Mouse (Mus musculus): ENCODE measurements around the gene Trp53i13.

Gene Trp53i13

GRCm38 (mm10) chr11:77492911-77493332 is 22.9 kb downstream of the Trp53i13 start:
- in situ Hi-C loops (cut with MboI; ENCODE audit: low sequenced_read_pairs) = no loop called here

DNA sequence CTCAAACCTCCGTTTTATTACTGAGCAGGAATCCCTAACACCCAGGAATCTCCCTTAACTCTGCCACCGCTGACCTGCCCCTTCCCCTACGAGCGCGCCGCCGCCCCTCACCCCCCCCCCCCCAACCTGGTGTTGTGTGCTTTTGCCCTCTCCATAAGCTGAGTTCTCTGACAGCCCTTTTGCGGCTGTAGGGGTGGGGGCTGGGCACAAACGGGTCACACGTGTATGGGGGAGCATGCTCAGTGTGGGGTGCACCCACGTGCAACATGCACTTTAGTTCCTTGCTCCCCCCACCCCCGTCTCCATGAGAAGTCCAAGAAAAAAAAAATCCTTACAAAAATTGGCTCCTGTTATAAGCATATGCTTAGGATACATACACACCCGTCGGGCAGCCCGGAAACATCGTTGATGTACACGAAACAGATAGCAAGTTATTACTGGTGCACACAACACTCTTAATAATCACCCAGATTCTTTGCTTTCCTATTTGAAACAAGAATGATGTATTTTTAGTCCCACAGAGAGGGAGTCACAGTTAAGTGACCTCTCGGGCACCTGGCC is 23.4 kb downstream of the Trp53i13 start:
- in situ Hi-C loops (cut with MboI; ENCODE audit: low sequenced_read_pairs) = no loop called here

GRCm38 (mm10) chr11:77491502-77492291 is 24.1 kb downstream of the Trp53i13 start:
- in situ Hi-C loops (cut with MboI; ENCODE audit: low sequenced_read_pairs) = no loop called here

DNA sequence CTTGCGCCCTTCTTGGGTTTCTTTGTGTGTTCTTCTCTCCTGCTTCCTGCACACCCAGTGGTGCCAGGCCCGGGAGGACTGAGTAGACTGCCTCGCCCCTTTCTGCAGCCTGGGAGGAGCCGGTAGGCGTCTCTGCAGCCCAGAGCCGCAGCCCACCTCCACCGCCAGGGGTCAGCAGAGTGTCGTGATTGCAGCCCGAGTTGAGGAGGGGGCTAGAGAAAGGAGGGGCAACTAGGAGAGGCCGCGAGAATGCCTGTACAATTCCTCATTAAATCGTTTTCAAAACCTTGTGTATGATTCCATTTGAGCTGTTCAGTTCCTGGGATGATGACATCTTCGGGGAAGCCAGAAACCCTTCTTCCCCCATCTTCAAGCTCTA is 24.7 kb downstream of the Trp53i13 start:
- in situ Hi-C loops (cut with MboI; ENCODE audit: low sequenced_read_pairs) = no loop called here

GRCm38 (mm10) chr11:77490451-77490850 is 25.3 kb downstream of the Trp53i13 start:
- in situ Hi-C loops (cut with MboI; ENCODE audit: low sequenced_read_pairs) = no loop called here

- in situ Hi-C loops (cut with MboI; ENCODE audit: low sequenced_read_pairs) = no loop called here
Observed at GRCm38 (mm10) chr11:77489591-77490235, 26.1 kb downstream of the Trp53i13 start, which contains the start of gene Ankrd13b. Ankrd13b (minus strand) TSS chr11:77489678.

- in situ Hi-C loops (cut with MboI; ENCODE audit: low sequenced_read_pairs) = no loop called here
Observed at GRCm38 (mm10) chr11:77488771-77489581, 26.8 kb downstream of the Trp53i13 start.

- in situ Hi-C loops (cut with MboI; ENCODE audit: low sequenced_read_pairs) = no loop called here
Observed at GRCm38 (mm10) chr11:77486798-77487197, 29.0 kb downstream of the Trp53i13 start.

DNA sequence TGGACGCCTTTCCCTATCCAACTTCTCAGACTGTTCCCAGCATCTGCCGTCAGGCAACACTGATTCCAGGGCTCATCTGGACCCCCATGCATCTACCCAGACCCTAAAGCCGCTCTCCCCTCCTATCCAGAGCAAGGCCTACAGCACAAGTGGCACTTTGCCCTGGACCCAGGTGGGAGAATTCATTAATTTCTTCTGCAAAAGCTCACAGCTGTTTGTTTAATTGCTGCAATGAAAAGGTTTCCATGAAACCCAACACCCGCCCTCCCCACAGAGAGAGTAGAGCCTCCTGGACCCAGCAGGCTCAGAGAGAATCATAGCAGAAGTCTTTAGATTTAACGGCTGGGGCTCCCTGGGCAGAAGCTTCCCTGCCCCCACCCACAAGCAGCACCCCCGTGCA is 30.6 kb downstream of the Trp53i13 start:
- in situ Hi-C loops (cut with MboI; ENCODE audit: low sequenced_read_pairs) = no loop called here

DNA sequence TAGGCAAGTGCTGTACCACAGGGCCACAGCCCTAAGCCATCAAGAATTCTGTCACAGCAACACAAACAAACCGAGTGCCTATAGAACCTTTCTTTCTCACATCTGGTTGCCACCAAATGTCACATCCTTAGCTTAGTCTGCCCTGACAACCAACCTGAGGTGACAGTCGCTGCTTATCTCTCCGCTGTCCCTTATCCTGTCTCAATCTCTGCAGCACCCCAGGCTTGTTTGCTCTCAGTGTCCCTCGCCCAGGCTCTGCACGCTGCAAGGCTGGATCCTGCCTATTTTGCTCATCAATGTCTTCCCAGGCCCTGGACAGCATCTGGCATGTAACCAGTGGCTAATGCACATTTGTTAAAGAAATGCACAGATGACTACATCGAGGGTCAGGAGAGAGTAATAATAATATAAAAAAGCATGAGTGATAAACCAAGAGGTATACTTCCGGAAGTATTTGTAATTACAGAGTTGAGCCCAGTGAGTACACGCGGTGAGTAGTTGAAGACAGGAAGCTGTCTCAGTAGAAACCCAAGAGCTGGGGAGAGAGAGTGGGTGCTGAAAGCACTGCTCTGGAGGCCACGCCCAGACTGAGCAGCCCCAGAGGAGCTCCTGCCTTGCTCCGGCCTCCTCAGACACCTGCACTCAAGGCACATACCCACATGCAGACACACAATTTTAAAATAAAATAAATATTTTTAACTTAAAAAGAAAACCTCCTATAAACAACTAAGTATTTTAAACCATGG is 32.1 kb downstream of the Trp53i13 start:
- in situ Hi-C loops (cut with MboI; ENCODE audit: low sequenced_read_pairs) = no loop called here

DNA sequence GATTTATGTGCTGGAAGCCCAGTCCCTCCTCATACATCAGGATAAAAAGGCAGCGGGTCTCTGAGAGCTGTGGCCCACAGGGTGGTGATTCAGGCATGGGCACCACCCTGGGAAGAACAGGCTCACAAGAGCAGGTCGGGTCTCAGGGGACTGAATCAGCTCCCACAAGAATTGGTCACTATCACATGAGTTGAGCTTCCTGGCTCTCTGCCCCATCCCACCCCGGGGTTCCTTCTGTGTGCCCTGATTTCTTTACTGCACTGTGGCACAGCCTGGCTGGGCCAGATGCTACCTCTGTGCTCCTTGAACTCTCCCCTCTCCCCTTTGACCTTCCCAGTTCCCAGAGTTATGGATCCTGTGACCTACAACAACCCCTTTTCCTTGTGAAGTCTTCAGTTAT is 32.7 kb downstream of the Trp53i13 start:
- in situ Hi-C loops (cut with MboI; ENCODE audit: low sequenced_read_pairs) = no loop called here

DNA sequence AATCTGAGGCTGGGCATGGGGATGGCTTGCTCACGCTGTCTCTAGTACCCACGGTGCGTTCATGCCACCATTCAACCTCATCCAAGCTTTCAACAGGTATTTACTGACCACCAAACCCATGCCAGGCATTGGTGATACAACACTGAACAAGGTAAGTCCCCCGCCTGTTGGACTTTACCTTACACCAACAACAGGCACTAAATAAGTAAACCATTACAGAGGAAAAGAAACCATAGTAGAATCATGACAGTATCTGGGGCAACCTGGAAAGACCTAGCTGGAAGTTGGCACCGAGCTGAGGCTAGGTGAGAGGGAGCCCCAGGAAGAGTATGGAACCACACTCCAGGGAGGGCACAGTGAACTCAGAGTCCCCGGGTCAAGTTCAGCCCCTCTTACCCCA is 38.9 kb downstream of the Trp53i13 start:
- in situ Hi-C loops (cut with MboI; ENCODE audit: low sequenced_read_pairs) = no loop called here

DNA sequence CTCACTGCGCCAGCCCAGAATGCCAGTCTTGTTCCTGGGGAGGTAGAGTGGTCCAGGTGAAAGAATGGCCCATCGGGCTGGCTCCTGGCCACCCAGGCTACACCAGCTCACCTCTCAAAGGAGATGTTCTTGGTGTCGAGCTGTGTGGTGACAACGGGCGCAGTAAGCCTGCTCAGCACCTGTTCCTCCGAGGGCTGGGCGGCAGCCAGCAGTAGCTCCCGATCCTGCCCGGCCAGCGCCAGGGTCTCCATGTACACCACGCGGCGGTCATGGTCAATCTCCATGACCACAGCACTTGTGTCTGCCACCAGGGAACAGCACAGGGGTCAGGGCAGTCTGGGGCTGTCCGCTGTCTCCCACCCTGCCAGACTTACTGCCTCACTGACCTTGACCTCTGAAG is 39.6 kb downstream of the Trp53i13 start:
- in situ Hi-C loops (cut with MboI; ENCODE audit: low sequenced_read_pairs) = no loop called here

DNA sequence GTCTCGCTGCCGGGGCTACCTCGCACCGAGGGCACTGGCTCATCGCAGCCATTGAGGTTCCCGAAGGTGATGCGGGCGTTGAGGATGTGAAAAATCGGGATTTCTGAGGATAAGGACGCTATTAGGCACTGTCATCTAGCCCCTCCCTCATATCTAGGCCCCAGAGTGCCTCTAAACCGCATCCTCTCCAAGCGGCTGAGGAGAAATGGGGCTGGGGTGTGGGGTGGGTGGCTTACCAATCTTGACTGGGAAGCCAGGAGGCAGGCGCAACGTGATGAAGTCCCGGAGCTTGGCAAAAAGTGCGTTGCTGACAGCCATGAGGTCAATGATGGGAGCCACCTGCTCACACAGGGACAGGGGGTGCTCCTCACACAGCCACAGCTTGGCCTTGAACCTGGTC is 43.0 kb downstream of the Trp53i13 start:
- in situ Hi-C loops (cut with MboI; ENCODE audit: low sequenced_read_pairs) = no loop called here

- in situ Hi-C loops (cut with MboI; ENCODE audit: low sequenced_read_pairs) = no loop called here
Observed at GRCm38 (mm10) chr11:77471407-77471806, 44.4 kb downstream of the Trp53i13 start.

DNA sequence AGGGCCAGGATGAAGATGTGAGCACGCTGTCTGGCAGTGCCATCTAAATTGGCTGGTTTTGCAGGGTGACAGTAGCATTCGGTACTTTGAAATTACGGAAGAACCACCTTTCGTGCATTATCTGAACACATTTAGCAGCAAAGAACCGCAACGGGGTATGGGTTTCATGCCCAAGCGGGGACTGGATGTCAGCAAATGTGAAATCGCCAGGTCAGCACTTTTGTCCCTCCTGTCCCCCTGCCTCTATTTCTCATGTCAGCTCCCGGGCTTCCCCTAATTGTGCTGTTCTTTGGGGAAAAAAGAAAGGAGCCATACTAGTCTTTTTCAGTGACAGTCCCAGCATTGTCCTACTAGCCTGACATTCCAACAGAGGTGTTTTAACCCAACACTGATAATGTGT is 47.4 kb downstream of the Trp53i13 start:
- in situ Hi-C loops (cut with MboI; ENCODE audit: low sequenced_read_pairs) = no loop called here

- in situ Hi-C loops (cut with MboI; ENCODE audit: low sequenced_read_pairs) = no loop called here
Observed at GRCm38 (mm10) chr11:77467784-77468183, 48.0 kb downstream of the Trp53i13 start.

- in situ Hi-C loops (cut with MboI; ENCODE audit: low sequenced_read_pairs) = no loop called here
Observed at GRCm38 (mm10) chr11:77467157-77467556, 48.6 kb downstream of the Trp53i13 start.

- in situ Hi-C loops (cut with MboI; ENCODE audit: low sequenced_read_pairs) = no loop called here
Observed at GRCm38 (mm10) chr11:77466544-77466943, 49.2 kb downstream of the Trp53i13 start.

DNA sequence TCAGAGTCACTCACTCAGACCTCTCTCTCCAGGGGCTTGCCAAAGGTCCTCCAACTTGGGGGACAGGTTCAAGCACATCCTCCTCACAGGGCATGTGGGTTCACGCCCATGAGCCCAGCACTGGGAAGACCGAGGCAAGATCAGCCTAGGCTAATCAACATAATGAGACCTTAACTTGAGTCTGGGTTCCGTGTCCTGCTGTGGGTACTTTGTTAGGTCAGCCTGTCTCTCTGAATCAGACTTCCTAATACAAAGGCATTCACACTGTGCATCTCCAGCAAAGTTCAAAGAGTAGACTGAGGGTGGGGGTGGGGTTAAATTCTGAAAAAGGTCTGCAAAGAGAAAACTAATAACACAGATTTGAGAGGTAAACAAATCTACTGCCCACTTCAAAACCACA is 50.7 kb downstream of the Trp53i13 start:
- in situ Hi-C loops (cut with MboI; ENCODE audit: low sequenced_read_pairs) = no loop called here

DNA sequence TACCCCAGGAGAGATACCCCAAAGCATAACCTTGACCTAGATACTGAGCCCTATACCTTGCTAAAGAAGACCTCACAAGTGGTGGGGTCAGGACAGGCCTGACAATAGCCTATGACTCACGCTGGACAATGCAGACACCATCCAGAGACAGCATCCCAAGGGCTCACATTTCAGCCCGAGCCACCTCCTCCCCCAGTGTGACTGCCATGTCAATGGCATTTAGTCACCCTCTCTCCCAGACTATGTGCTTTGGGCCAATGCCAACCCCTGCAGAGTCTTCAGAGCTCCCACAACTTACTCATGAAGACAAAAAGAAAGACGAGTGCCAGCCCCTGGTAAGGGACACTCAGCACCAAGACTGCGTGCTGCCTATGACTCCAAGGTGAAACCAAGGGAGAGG is 51.1 kb downstream of the Trp53i13 start:
- in situ Hi-C loops (cut with MboI; ENCODE audit: low sequenced_read_pairs) = no loop called here

All from CH12F3 (cell line).